Mouse (Mus musculus): ENCODE results near the gene Ofcc1.

The Ofcc1 gene

GRCm38 (mm10) chr13:40236356-40236755 lies 124.9 kb downstream of the Ofcc1 start:
- DNase-seq, result no peak

GRCm38 (mm10) chr13:40208314-40208713 lies 152.9 kb downstream of the Ofcc1 start:
- DNase-seq, result no peak

- DNase-seq, result no peak
Measured at GRCm38 (mm10) chr13:40181786-40182185, 179.5 kb downstream of the Ofcc1 start.

- DNase-seq, result no peak
Measured at GRCm38 (mm10) chr13:40171775-40172174, 189.5 kb downstream of the Ofcc1 start.

- DNase-seq, result no peak
Measured at GRCm38 (mm10) chr13:40167871-40168270, 193.4 kb downstream of the Ofcc1 start.

- DNase-seq, result no peak
Measured at GRCm38 (mm10) chr13:40155466-40155865, 205.8 kb downstream of the Ofcc1 start.

GRCm38 (mm10) chr13:40139906-40140305 lies 221.3 kb downstream of the Ofcc1 start:
- DNase-seq, result no peak

- peak; percentile 24 for DNase-seq
Measured at GRCm38 (mm10) chr13:40136096-40136495, 225.2 kb downstream of the Ofcc1 start.

- peak; percentile 70 for DNase-seq
Measured at GRCm38 (mm10) chr13:40135670-40136069, 225.6 kb downstream of the Ofcc1 start.

GRCm38 (mm10) chr13:40123868-40124267 lies 237.4 kb downstream of the Ofcc1 start:
- DNase-seq, result peak; percentile 29

- DNase-seq, result no peak
Measured at GRCm38 (mm10) chr13:40112336-40112735, 248.9 kb downstream of the Ofcc1 start.

- no peak for DNase-seq
Measured at GRCm38 (mm10) chr13:40076236-40076635, 285.0 kb downstream of the Ofcc1 start.

- DNase-seq, result no peak
Measured at GRCm38 (mm10) chr13:40074850-40075416, 286.3 kb downstream of the Ofcc1 start.

GRCm38 (mm10) chr13:40070004-40070403 lies 291.2 kb downstream of the Ofcc1 start:
- no peak for DNase-seq

GRCm38 (mm10) chr13:40061281-40061680 lies 300.0 kb downstream of the Ofcc1 start:
- peak; percentile 89 for DNase-seq

GRCm38 (mm10) chr13:40037881-40038280 lies 323.4 kb downstream of the Ofcc1 start:
- no peak for DNase-seq

GRCm38 (mm10) chr13:40036981-40037765 lies 324.1 kb downstream of the Ofcc1 start:
- peak; percentile 81 for DNase-seq

GRCm38 (mm10) chr13:40029426-40029825 lies 331.8 kb downstream of the Ofcc1 start:
- DNase-seq, result no peak

- no peak for DNase-seq
Measured at GRCm38 (mm10) chr13:40028827-40029226, 332.4 kb downstream of the Ofcc1 start.

- no peak for DNase-seq
Measured at GRCm38 (mm10) chr13:40025816-40026215, 335.4 kb downstream of the Ofcc1 start.

GRCm38 (mm10) chr13:40023201-40023777 lies 338.0 kb downstream of the Ofcc1 start:
- no peak for DNase-seq

- DNase-seq, result no peak
Measured at GRCm38 (mm10) chr13:40022609-40023008, 338.6 kb downstream of the Ofcc1 start.

- no peak for DNase-seq
Measured at GRCm38 (mm10) chr13:40000236-40000635, 361.0 kb downstream of the Ofcc1 start.

GRCm38 (mm10) chr13:39997901-39998300 lies 363.3 kb downstream of the Ofcc1 start:
- no peak for DNase-seq
